Comparison of ENCODE assay signal across 21 mouse cellular contexts in genomic region chr7:133787571-133787970, GRCm38 (mm10). TPM values are rescaled to one million over a fixed set of nuclear protein-coding genes. Genes with fewer than 3 reads are reported as not detected.
DNase-seq lines count a peak whose midpoint lies in the region; TF ChIP-seq lines count a peak whose summit lies in the region.
"Had no signal": no experiment of that assay in that cellular context is flagged by ENCODE, and none has a peak within 500 bp of the region (broad histone marks: within the 10 kb centered on the region; RNA-seq: fewer than 3 reads in every experiment).

No protein-coding gene starts in this region.

- intact Hi-C loops in heart, postnatal 36 days (cut with DNase I): no loop called here

- no peaks in the 10 kb centered on the region for H3K27me3 ChIP-seq in heart, embryonic 10.5 days (ENCODE audit: insufficient read depth, poor library complexity, severe bottlenecking)
- H3K27me3 ChIP-seq in MEL (ENCODE audit: control insufficient read depth in 1 of 2, insufficient read depth in 2 of 2, low read length in 2 of 2): no peaks in the 10 kb centered on the region
- H3K27me3 ChIP-seq: Patski had no signal

- no peak for TF ChIP-seq RAD21 in MEL (IDR thresholded peaks at IDR 0.05; ENCODE audit: low read depth, low read length)

- peak in 1 of 2 experiments; percentile 40; a peak in 1 of 4 replicates for TF ChIP-seq EP300 in MEL (IDR thresholded peaks at IDR 0.05; ENCODE audit: low read depth in 1 of 2, low read length in 2 of 2)

- H3K9ac ChIP-seq in MEL (ENCODE audit: control insufficient read depth, low read depth, low read length, poor library complexity, severe bottlenecking): no peak overlapping the region

- H3K9me3 ChIP-seq in heart, embryonic 10.5 days: no peaks in the 10 kb centered on the region
- H3K9me3 ChIP-seq in MEL (replicated peaks; ENCODE audit: insufficient read depth, low read length): no peaks in the 10 kb centered on the region

- peak; percentile 17 for DNase-seq in heart, adult 11 months
- no peak for DNase-seq in heart, adult 9 months (ENCODE audit: low spot score in 2 of 2)
- DNase-seq in heart, embryonic 10.5 days (ENCODE audit: low spot score): peak; percentile 66
- DNase-seq in heart, postnatal 36 days: no peak
- DNase-seq in MEL (ENCODE audit: low read depth, low spot score): peak; percentile 30
- DNase-seq in left cerebral cortex, adult 18-20 months (ENCODE audit: low spot score in 2 of 2): no peak
- DNase-seq: adrenal gland, adult 2 months; adrenal gland, adult 8-10 months; adrenal gland, postnatal 10 days; adrenal gland, postnatal 14 days; adrenal gland, postnatal 25 days; adrenal gland, postnatal 36 days; B cell, adult 2 months; cerebellum, adult 11 months; cerebellum, adult 11-12 months; cerebellum, adult 18-20 months; cerebellum, adult 2 months had no signal

- H3K4me3 ChIP-seq in heart, embryonic 10.5 days: no peak overlapping the region
- H3K4me3 ChIP-seq in MEL (ENCODE audit: control insufficient read depth in 1 of 2, insufficient read depth in 1 of 2, low read depth in 2 of 2, low read length in 2 of 2): no peak overlapping the region; a peak in 1 of 4 replicates

- no peaks in the 10 kb centered on the region for H3K36me3 ChIP-seq in heart, embryonic 10.5 days
- peaks cover 0 to 2% of the 10 kb centered on the region in 2 experiments; a peak in 2 of 4 replicates for H3K36me3 ChIP-seq in MEL (ENCODE audit: control insufficient read depth in 1 of 2, insufficient read depth in 2 of 2, low read length in 2 of 2)
- H3K36me3 ChIP-seq: G1E had no signal

- 0 out of 2 replicates have a peak, but pooled peaks cover 5% of the 10 kb centered on the region for H3K4me1 ChIP-seq in heart, embryonic 10.5 days
- H3K4me1 ChIP-seq in MEL (ENCODE audit: control insufficient read depth in 1 of 2, insufficient read depth in 2 of 2, low read length in 2 of 2): peaks cover 7 to 9% of the 10 kb centered on the region in 2 experiments

- H3K79me2 ChIP-seq in MEL (ENCODE audit: control insufficient read depth, insufficient read depth, low read length, poor library complexity): no peaks in the 10 kb centered on the region

- TF ChIP-seq POLR2A in MEL (IDR thresholded peaks at IDR 0.05; ENCODE audit: control insufficient read depth in 1 of 2, insufficient read depth in 1 of 2, low read depth in 1 of 2, low read length in 2 of 2, poor library complexity in 1 of 2): no peak

- H3K27ac ChIP-seq in heart, embryonic 10.5 days: no peak overlapping the region
- H3K27ac ChIP-seq in MEL (ENCODE audit: control insufficient read depth, low read depth, low read length): peak overlapping the region; percentile 0; the same call in 1 of the 2 replicates

- 76% methylated on average over 6 of the region's 6 CpGs for WGBS in heart, embryonic 10.5 days

- TF ChIP-seq CTCF in MEL (IDR thresholded peaks at IDR 0.05 in 2 of 3, conservative IDR thresholded peaks at IDR 0.05 in 1 of 3; ENCODE audit: control insufficient read depth in 1 of 3, insufficient read depth in 1 of 3, low read depth in 2 of 3, low read length in 3 of 3, poor library complexity in 1 of 3, severe bottlenecking in 1 of 3): no peak

TF ChIP-seq in MEL, 35 proteins besides CTCF, POLR2A, EP300 and RAD21:
- TF ChIP-seq TBP (IDR thresholded peaks at IDR 0.05; ENCODE audit: low read depth, low read length) (no peak), MYB (IDR thresholded peaks at IDR 0.05; ENCODE audit: low read depth, low read length) (peak; percentile 53; the same call in 1 of the 2 replicates)
TF ChIP-seq in MEL: peak in this region for 1.

RNA-seq across cellular contexts. Expression of gene Dhx32, which starts 5.0 kb away (rescaled TPM):
- polyA plus RNA-seq in heart, embryonic 10.5 days (2016; fragmentation: Nextera tagmentation; extraction: Ambion mirVana): 25.7 and 33.6 TPM in 2 replicates
- 10 to 100 TPM; 42.0 to 44.4 TPM for total RNA-seq in heart, postnatal 36 days (2021)
- total RNA-seq in MEL (2012; rRNA removed): 23.9 and 27.1 TPM in 2 replicates
- 10 to 100 TPM in 1 of 2 experiments, not detected in 1; 25.6 TPM for polyA plus RNA-seq in MEL (2012; ENCODE audit: insufficient read depth in 1 of 2, insufficient read length in 2 of 2, low read depth in 1 of 2, low replicate concordance in 2 of 2, missing spikeins in 1 of 2)
- total RNA-seq in left cerebral cortex, adult 18-20 months (2021): 10 to 100 TPM; 34.4 to 36.4 TPM

RNA-seq across cellular contexts. Expression of gene Fank1, which starts 10.9 kb away (rescaled TPM):
- polyA plus RNA-seq in heart, embryonic 10.5 days (2016; fragmentation: Nextera tagmentation; extraction: Ambion mirVana): 0.30 TPM in 1 of 2 replicates, not detected in the other
- total RNA-seq in heart, postnatal 36 days (2021): not detected
- 0.88 and 1.8 TPM in 2 replicates for total RNA-seq in MEL (2012; rRNA removed)
- under 1 TPM in 1 of 2 experiments, not detected in 1; 0.17 TPM for polyA plus RNA-seq in MEL (2012; ENCODE audit: insufficient read depth in 1 of 2, insufficient read length in 2 of 2, low read depth in 1 of 2, low replicate concordance in 2 of 2, missing spikeins in 1 of 2)
- 1 to 10 TPM; 3.4 to 4.5 TPM for total RNA-seq in left cerebral cortex, adult 18-20 months (2021)
- total RNA-seq: G1E had no signal
- polyA plus RNA-seq: activated CD4-positive, CD25-positive, alpha-beta regulatory T cell, adult 4 months; CD4-positive, CD25-positive, alpha-beta regulatory T cell, adult 4 months; G1E had no signal

Comparison
In these comparisons a context has a peak if more than half of its experiments do, and no peak if none do; other contexts are left out.
1. DNase-seq: peak in heart, adult 11 months (single experiment), heart, embryonic 10.5 days (single experiment) and MEL (single experiment); none in heart, adult 9 months (0 of 2), heart, postnatal 36 days (0 of 2) and left cerebral cortex, adult 18-20 months (0 of 2).